Mouse (Mus musculus) erythroblast, adult 5-6 weeks (primary cell): ENCODE data around the gene Gm21800. TPM values are rescaled to one million over a fixed set of nuclear protein-coding genes. Genes with fewer than 3 reads are reported as not detected.
"Not testable (repeated sequence)": the region's sequence is repeated elsewhere in the genome, so short reads cannot be mapped to it uniquely, and the experiment has no call there.

ENCODE experiments used
- ATAC-seq: replicated peaks from 2 replicates; pipeline ENCODE4 v1.8.0; 2016; ENCODE audit warnings: moderate number of reproducible peaks, mild to moderate bottlenecking, moderate TSS enrichment, inconsistent platforms; ENCODE audit not compliant: poor library complexity, low FRiP score, severe bottlenecking
- total RNA-seq, 2 experiments: library from RNA; stranded (forward) in 1 of 2; stranded (reverse) in 1 of 2; fragments of 150-400 nt in 1 of 2; fragments of 200-764, 138-1000 nt in 1 of 2; gene quantifications; 2 replicates each; pipeline versions ENCODE4 v1.2.3 to v1.2.4; 2015 to 2017; ENCODE audit warnings: low replicate concordance in 2 of 2

Gm21800 gene
- not detected in 2 replicates for total RNA-seq (2015; ENCODE audit: low replicate concordance)
- not detected in 2 replicates for total RNA-seq (2017; ENCODE audit: low replicate concordance)

DNA sequence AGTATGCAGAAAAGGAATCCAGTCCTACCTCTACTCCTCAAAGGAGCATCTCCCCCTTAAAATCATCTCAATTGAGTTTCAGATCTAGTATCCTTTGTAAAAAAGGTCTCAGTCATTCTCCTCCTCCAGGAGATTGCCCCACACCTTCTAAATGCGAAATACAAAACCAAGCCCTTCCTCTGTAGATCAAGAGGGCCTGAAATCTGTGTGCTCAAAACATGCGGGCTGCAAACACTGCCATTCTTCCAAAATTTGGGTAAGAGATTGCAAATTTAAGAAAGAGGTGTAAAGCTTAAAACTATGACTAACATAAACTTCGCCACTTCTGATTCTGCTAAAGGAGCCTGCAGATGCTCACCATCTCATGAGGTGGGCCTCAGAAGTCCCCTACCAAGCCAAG lies at the start of gene Gm21800:
Gene Gm21800, plus strand, starts transcription at position 301 of the 400 bp plus-strand sequence.
- not testable (repeated sequence) for ATAC-seq
